Mouse (Mus musculus): ENCODE results near the gene Atxn7.

GRCm38 (mm10) chr14:14036352-14036751 is 75.1 kb downstream of the Atxn7 start:
- TF ChIP-seq POLR2A (IDR thresholded peaks at IDR 0.05; ENCODE audit: insufficient read depth, low read length) = no peak
- no peak for TF ChIP-seq EP300 (IDR thresholded peaks at IDR 0.05; ENCODE audit: insufficient read depth, low read depth, low read length)
